Mouse (Mus musculus) spleen, adult 18-20 months (tissue): Measurements from ENCODE around the gene Lamb2.

Source experiments
- DNase-seq, 2 experiments: peaks; one replicate each; pipeline ENCODE4 v3.0.0; 2022; ENCODE audit warnings: mixed read lengths in 2 of 2

Gene Lamb2

DNA sequence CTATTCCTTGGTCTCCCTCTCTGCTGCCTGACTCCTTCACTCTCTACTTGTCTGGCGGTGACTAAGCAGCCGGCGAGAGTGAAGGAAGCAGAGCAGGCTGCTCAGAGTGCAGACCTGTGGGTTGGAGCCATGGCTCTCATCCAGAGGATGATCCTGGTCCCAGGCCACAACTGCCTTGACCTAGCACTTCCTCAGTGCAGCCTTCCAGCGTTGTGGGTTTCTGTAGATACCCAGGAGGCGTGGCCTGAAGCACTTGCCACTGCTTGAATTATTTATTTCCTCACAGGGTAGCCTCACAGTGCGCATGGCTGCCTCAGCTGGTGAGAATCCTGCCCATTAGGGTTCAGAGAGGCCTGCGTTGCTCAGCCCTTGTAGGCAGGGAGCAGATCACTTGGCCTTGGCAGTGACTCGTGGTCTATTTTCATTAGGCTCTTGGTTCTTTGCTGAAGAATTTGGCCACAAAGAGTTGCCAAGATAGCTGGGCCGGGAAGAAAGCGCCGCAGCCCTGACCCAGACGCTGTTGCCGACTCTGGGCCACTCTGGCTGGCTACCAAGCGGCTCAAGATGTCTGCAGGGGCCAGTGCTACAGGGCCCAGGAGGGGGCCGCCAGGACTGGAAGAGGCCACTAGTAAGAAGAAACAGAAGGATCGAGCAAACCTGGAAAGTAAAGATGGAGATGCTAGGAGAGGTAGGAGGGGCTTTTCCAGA lies 12.7 kb downstream of the Lamb2 start:
- DNase-seq = no peak

DNA sequence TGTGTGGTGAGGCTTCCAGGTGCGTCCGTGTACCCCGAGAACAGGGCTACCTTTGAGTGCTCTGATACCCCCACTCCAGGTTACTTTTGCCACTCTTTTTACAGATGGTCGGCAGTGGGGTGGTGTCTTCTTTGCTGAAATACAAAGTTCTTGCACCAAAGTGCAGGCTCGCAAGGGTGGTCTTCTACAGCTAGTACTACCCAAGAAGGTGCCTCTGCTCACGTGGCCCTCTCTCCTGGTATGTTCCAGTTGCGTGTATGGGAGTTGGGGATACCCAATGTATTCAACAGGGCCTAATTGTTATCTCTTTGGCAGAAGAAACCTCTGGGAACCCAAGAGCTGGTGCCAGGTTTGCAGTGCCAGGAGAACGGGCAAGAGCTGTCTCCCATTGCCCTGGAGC lies 13.7 kb downstream of the Lamb2 start:
- DNase-seq = no peak

DNA sequence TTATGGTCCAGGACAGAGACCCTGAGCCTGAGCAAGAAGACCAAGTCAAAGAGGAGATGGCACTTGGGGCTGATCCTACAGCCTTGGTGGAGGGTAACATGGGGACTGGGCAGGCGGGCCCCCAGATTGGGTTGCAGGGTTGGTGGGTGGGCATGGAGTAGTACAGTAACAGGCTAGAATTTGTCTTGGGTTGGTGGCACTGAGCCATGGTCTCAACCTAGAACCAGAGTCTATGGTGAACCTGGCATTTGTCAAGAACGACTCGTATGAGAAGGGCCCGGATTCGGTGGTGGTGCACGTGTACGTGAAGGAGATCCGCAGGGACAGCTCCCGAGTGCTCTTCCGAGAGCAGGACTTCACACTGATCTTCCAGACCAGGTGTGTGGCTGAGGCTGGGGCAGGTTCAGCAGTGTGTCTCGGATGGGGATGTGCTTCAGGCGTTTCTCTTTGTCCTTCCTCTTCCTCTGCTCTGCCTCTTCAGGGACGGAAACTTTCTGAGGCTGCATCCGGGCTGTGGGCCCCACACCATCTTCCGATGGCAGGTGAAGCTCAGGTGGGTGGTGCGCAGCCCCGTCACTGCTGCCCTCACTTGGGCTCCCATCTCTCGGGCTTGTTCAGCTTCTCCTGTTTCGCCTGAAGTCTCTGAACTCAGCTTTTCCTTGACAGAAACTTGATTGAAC lies 14.8 kb downstream of the Lamb2 start:
- DNase-seq = no peak

DNA sequence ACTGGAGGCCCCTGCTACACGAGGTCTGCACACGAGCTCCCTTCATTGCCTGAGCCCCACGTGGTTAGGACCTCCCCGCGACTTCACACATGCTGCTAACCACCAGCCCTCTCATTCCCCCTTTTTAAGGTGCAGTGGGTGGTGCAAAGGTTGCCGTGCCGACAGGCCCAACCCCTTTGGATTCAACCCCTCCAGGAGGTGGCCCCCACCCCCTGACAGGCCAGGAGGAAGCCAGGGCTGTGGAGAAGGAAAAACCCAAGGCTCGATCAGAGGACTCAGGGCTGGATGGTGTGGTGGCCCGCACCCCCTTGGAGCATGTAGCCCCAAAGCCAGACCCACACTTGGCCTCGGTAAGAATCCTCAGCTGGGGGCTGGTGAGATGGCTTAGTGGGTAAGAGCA lies 15.4 kb downstream of the Lamb2 start:
- DNase-seq = no peak

DNA sequence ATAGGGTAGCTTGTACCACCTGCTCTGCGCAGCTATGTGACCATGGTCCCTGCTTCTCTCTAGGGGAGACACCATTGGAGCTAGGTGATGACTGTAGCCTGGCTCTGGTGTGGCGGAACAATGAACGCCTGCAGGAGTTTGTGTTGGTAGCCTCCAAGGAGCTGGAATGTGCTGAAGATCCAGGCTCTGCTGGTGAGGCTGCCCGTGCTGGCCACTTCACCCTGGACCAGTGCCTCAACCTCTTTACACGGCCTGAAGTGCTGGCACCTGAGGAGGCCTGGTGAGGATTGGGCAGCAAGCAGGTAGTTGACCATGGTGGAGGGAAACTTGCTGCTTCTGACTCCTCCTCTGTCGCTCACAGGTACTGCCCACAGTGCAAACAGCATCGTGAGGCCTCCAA lies 19.7 kb downstream of the Lamb2 start:
- DNase-seq = no peak

DNA sequence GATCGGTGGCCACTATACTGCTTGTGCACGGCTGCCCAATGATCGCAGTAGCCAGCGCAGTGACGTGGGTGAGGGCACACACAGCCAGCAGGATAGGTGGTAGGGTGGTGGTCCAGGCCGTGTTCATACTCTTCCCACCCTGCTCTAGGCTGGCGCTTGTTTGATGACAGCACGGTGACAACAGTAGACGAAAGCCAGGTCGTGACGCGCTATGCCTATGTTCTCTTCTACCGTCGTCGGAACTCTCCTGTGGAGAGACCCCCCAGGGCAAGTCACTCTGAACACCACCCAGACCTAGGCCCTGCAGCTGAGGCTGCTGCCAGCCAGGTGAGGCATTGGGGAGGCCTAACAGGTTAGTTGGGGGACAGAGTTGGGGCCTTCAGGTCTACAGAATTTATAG lies 20.4 kb downstream of the Lamb2 start:
- DNase-seq = no peak

DNA sequence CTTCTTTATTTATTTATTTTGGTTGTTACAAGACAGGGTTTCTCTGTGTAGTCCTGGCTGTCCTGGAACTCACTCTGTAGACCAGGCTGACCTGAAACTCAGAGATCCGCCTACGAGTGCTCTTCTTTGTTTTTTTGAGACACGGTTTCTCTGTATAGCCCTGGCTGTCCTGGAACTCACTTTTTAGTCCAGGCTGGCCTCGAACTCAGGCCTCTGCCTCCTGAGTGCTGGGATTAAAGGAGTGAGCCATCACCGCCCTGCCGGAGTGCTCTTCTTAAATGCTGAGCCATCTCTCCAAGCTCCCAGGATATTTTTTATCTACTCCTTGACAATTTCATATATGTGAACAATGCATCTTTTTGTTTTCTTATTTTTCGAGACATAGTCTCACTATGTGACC lies 27.4 kb downstream of the Lamb2 start:
- no peak for DNase-seq

DNA sequence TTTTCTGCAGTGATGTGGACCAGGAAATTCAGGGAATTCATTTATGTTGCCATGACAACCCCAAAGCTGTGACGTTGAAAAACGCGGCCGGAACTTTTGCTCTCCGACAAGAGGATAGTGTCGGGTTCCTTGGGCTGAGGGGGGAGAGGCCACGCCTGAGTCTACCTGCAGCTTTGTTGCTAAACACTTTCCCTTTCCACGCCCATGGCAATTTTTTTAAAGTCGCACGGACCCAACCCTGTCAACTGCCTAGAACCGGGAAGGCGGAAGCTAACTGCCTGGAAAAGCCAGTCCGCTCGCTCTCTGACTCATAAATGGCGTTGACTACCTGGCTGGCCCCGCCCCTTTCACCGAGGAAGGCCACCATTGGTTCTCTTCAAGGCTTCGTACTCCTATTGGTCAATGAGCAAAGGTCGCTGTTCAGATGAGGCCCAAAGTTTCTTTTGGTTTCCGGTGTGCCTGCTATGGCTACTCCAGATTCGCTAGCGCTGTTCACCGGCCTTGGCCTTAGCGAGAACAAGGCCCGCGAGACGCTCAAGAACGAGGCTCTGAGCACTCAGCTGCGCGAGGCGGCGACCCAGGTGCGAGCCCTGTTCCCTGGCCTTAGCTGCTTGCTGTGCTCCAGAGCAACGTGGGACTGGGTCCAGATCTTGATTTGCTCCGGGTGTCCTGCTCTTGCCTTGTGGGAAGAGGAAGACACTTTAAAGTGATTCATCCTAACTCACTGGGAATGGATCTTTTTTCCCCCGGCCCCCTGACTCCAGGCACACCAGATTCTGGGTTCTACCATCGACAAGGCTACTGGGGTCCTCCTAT lies 28.3 kb downstream of the Lamb2 start, which contains the start of gene Qars:
Qars (plus strand) TSS at position 88 of the 816 bp plus-strand sequence.
- DNase-seq = peak; percentile 87 to 90

DNA sequence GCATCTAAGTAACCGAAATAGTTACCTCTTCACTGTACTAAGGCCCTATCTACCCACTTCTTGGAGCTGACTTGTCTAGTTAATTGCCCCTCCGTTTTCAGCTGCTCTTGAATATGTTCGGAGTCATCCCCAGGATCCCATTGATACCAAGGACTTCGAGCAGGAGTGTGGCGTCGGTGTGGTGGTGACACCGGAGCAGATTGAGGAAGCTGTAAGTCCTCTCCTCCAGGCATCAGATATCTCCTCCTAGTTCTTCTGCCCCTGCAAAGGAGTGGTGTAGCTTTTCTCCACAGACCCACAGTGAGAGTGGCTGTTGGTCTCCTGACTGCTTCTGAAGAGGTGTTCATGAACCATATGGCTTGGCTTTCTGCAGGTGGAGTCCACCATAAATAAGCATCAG lies 29.2 kb downstream of the Lamb2 start:
- no peak for DNase-seq

DNA sequence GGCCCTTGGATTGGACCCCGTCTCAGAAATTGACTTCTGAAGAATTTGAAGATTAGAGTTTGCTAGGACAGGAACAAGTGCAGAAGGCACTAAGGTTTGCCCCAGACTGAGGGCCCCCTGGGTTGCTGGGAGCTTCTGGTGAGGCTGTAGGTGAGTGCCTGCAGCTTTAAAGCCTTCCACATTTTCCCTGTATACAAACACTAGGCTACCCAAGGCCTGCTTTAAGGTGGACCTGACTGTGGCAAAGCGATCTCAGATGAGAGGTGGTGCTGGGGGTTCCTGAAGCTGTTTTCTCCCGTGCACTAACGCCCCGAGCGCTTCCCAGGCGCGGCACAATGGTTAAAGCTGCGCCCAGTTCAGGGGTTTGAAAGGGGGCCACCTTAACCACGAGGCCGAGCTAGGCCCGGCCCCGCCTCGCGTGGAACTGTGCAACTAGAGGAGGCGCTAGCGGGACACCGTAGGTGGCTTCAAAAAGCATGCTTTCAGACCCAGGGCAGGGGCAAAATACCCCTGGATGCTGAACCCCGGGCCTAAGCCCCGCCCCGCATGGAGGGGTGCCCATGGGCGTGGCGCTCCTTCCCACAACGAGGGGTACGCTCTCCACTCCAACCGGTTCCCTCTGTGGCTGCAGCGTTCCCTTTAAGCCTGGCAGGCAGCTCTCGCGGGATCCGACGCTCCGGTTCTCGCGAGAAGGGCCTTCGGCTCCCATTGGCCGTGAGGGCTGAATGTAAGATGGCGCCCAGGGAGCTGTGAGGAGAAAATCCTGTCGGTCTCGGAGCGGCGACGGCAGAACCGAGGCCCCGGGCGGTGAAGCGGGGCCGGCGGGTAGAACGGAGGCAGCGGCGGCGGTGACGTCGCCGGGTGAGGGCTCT lies 37.1 kb downstream of the Lamb2 start, which contains the start of gene Qrich1:
Qrich1 (plus strand) TSS at position 427 of the 872 bp plus-strand sequence.
- DNase-seq = peak; percentile 90 to 92

DNA sequence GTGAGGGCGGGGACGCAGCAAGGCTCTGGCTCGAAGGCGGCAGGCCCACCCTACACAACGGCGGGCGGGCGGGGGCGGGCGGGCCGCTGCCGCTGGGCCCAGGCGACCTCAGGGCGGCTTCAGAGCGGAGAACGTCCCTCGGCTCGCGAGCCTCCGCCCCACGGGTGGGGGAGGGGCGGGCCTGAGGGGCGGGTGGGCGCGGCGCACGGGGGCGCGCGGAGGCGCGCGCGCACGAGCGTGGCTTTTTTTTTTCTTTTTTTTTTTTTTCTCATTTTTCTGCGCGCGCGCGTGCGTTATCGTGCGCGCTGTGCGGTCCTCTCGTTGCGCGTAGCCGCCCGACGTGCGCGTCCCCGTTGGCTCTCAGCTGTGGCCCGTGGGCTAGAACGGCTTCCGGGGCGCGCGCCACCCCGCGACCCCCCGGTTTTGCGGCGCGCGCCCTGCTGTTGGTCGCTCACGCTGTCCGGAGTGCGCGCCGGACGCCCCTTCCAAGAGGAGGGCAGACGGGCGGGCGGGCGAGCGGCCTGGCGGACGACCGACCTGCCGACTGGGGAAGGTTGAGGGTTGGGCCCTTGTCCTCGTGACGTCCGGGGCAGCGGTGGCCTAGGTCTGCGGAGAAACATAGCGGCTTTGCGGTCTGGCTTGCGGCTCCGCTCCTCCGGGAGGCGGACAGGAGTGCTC lies 37.9 kb downstream of the Lamb2 start:
- peak; percentile 75 to 83 for DNase-seq

DNA sequence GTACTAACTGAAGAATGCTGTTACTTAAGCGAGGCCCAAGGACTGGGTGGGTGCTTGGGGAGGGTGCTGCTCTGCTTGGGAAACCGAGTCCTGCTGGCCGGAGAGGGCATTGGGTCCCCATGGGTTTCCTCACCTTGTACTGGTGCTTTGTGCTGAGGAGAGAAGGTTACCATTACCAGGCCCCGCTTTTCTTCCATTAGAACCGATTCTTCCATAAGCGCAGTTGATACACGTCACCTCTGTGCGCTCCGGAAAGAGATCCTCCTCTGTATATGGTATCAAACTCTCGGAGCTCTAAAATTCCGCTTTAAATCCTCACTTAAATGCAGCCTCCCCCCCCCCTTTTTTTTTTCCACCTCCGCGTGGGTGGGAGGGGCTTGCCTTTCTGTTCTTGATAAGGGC lies 38.4 kb downstream of the Lamb2 start:
- DNase-seq = no peak

DNA sequence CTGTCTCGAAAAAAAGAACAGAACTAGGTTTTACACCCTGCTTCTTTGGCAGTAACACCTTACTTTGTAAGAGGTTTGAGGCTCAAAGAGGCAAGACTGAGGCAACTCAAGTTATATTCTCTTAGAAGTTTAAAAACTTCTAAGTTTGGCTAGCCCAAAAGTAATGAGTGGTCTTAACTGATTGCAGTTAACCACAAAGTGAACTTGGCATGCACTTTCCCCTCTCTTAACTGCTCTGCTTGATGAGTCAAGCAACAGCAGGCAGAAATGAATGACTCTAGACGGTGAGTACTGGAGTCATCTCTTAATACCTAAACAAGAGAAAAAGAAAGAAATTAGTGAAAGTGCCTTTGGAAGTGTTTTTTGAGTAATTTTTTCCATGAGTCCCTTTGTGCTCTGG lies 42.1 kb downstream of the Lamb2 start:
- no peak for DNase-seq

DNA sequence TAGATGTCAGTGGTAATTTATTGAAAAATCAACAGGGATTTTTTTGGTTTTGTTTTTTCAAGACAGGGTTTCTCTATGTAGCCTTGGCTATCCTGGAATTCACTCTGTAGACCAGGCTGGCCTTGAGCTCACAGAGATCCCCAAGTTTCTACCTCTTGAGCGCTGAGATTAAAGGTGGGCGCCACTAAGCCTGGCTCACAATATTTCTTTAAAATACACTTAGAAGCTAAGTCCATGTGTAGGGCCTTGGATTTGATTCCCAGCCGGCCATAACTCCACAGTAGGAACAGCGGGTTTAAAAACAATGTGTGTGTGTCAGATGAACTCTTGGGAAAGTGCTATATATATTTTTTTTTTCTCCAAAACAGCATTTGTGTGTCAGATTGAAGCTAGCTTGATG lies 43.8 kb downstream of the Lamb2 start:
- no peak for DNase-seq

DNA sequence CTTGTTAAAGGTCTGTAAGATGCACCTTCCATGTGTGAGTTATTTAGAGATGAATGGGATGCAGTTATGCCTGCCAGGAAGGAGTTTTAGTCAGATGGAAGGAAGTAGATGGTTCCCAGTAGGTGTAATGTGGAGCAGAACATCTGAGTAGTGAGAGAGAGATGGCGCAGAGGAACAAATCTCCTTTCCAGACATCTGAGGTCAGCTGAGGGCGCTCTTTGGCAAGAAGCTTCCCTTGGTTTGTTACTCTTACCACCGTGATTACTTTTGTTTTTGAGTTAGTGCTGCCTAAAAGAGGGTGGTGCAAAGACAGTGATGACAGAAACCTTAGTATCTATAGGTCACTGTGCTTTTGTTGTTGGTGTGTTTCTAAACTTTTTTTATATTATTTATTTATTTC lies 45.9 kb downstream of the Lamb2 start:
- DNase-seq = no peak

DNA sequence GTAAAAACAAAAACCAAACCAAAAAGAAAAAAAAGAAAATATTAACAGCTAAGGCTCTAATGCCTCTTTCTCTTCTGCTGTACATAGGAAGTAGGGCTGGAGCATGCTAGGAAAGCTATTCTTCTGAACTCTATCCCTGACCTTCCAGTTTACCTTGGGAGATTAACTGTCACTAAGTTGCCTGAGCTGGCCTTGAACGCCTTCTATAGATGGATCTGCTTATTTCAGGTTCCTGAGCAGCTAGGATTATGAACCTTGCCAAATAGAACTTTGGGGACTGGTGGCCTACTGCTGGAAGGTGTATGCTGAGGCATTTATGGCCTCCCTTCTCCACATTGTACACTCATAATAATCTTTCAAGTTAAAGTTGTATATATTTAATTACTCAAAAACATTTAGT lies 51.4 kb downstream of the Lamb2 start:
- no peak for DNase-seq

DNA sequence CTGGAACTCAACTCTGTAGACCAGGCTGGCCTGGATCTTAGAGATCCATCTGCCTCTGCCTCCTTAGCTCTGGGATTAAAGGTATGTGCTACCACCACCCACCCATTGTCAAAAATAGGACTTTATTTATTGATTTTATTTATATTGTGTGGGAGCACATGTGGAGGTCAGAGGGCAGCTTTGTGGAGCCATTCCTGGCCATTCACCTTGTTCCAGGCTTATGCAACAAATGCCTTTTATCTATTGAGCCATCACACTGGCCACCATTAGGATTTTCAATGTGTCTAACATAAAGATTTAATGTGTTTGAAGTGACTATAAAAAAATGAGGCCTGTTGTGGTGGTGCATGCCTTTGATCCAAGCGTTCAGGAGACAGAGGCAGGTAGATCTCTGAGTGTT lies 52.0 kb downstream of the Lamb2 start:
- no peak for DNase-seq
